Mouse (Mus musculus) kidney, embryonic 14.5 days (tissue): Measurements from ENCODE around the gene Elof1. TPM values are rescaled to one million over a fixed set of nuclear protein-coding genes. Genes with fewer than 3 reads are reported as not detected.
"Not testable (repeated sequence)": the region's sequence is repeated elsewhere in the genome, so short reads cannot be mapped to it uniquely, and the experiment has no call there.

Source experiments
- ATAC-seq: fragments of 200-750 bp; cut with Nextera tagmentation; 2 replicates; pipeline ENCODE4 v1.8.0; 2017; ENCODE audit warnings: moderate number of reproducible peaks, mild to moderate bottlenecking, moderate TSS enrichment, moderate library complexity; ENCODE audit not compliant: low FRiP score, low TSS enrichment
- H3K27ac ChIP-seq: fragments of 300-500 bp; sonication (generic); 2 replicates; pipeline ENCODE4 v1.5.1; 2014; ENCODE audit warnings: low read depth, mild to moderate bottlenecking, low read length, moderate library complexity, mixed read lengths
- H3K27me3 ChIP-seq: fragments of 300-500 bp; sonication (generic); 2 replicates; pipeline ENCODE4 v1.6.1; 2014; ENCODE audit warnings: mild to moderate bottlenecking, low read length; ENCODE audit not compliant: control insufficient read depth, insufficient read depth
- H3K36me3 ChIP-seq: fragments of 300-500 bp; sonication (generic); 2 replicates; pipeline ENCODE4 v1.6.1; 2014; ENCODE audit warnings: low read length, mixed read lengths; ENCODE audit not compliant: control insufficient read depth, insufficient read depth
- H3K4me1 ChIP-seq: fragments of 300-500 bp; sonication (generic); 2 replicates; pipeline ENCODE4 v1.6.1; 2014; ENCODE audit warnings: low read length, mixed read lengths; ENCODE audit not compliant: control insufficient read depth, insufficient read depth
- H3K4me2 ChIP-seq: fragments of 300-500 bp; sonication (generic); replicated peaks from 2 replicates; pipeline ENCODE4 v1.6.1; 2014; ENCODE audit warnings: low read depth, mild to moderate bottlenecking, low read length
- H3K4me3 ChIP-seq: fragments of 300-500 bp; sonication (generic); 2 replicates; pipeline ENCODE4 v1.5.1; 2014; ENCODE audit warnings: mild to moderate bottlenecking, low read length
- H3K9ac ChIP-seq: fragments of 300-500 bp; sonication (generic); 2 replicates; pipeline ENCODE4 v1.6.1; 2014; ENCODE audit warnings: low read depth, mild to moderate bottlenecking, low read length, moderate library complexity
- H3K9me3 ChIP-seq: fragments of 300-500 bp; sonication (generic); 2 replicates; pipeline ENCODE4 v1.6.1; 2016; ENCODE audit warnings: low read length; ENCODE audit not compliant: control insufficient read depth
- WGBS: fragments of 180-500 bp; shearing (Covaris S2); extraction: QIAGEN DNeasy Blood & Tissue Kit; methylation state at CpG from one replicate; pipeline ENCODE4 v1.1.7; 2014; 5-methylcytosine and 5-hydroxymethylcytosine counted together
- polyA plus RNA-seq: library from polyadenylated mRNA; unstranded; fragments of >200 nt; fragmentation: Nextera tagmentation; extraction: Ambion mirVana; gene quantifications from 2 replicates; pipeline ENCODE4 v1.2.1, GENCODE M21; 2014

The Elof1 gene
- polyA plus RNA-seq, 1 experiment from 2014 or later, result 216 TPM

- under 1% methylated on average over 48 of the region's 48 CpGs for whole genome bisulfite sequencing
- peak within 1 kb of the TSS; percentile 85 for H3K27ac ChIP-seq
Observed at GRCm38 (mm10) chr9:22085022-22085834, 31.7 kb downstream of the Elof1 start, which contains the start of gene Ecsit. Ecsit (minus strand) TSS chr9:22085438.

GRCm38 (mm10) chr9:22084667-22085021, 32.3 kb downstream of the Elof1 start:
- H3K4me2 ChIP-seq, result peak overlapping the region; percentile 71
- 38% methylated on average over 4 of the region's 4 CpGs for WGBS
- peak overlapping the region; percentile 82 for H3K4me3 ChIP-seq
- H3K36me3 ChIP-seq, result peaks cover 5% of the 10 kb centered on the region; the same call in 1 of the 2 replicates
- peaks cover 9% of the 10 kb centered on the region; the same call in 1 of the 2 replicates for H3K4me1 ChIP-seq
- H3K27ac ChIP-seq, result no peak overlapping the region
- no peaks in the 10 kb centered on the region for H3K27me3 ChIP-seq
- ATAC-seq, result no peak
- H3K9ac ChIP-seq, result peak overlapping the region; percentile 72
- H3K9me3 ChIP-seq, result no peaks in the 10 kb centered on the region

More at GRCm38 (mm10) chr9:22085022-22085834, 31.7 kb downstream of the Elof1 start, which contains the start of gene Ecsit:
- peak within 1 kb of the TSS; percentile 72 for H3K9ac ChIP-seq
- peak within 1 kb of the TSS; percentile 82 for H3K4me3 ChIP-seq
- peaks cover 4% of the 10 kb centered on the region; the same call in 1 of the 2 replicates for H3K36me3 ChIP-seq
- H3K4me2 ChIP-seq, result peak within 1 kb of the TSS; percentile 71
- H3K27me3 ChIP-seq, result no peaks in the 10 kb centered on the region
- no peaks in the 10 kb centered on the region for H3K9me3 ChIP-seq
- H3K4me1 ChIP-seq, result peaks cover 9% of the 10 kb centered on the region; the same call in 1 of the 2 replicates
- peak; percentile 97 for ATAC-seq

- Histone ChIP-seq H3K4me3 (no peak overlapping the region), H3K27ac (no peak overlapping the region), H3K4me2 (no peak overlapping the region), H3K36me3 (peaks cover 46% of the 10 kb centered on the region), H3K9me3 (no peaks in the 10 kb centered on the region), H3K27me3 (no peaks in the 10 kb centered on the region), H3K4me1 (no peaks in the 10 kb centered on the region), H3K9ac (no peak overlapping the region)
- 92% methylated on average over 23 of the region's 23 CpGs for WGBS
- no peak for ATAC-seq
Observed at GRCm38 (mm10) chr9:22076223-22076622, 40.7 kb downstream of the Elof1 start.

- H3K4me1 ChIP-seq, H3K27ac ChIP-seq, H3K4me2 ChIP-seq, ATAC-seq, H3K9me3 ChIP-seq, H3K9ac ChIP-seq, H3K4me3 ChIP-seq, H3K27me3 ChIP-seq: not testable (repeated sequence)
- H3K36me3 ChIP-seq, result peaks cover 46% of the 10 kb centered on the region
- WGBS, result 75% methylated on average over 5 of the region's 5 CpGs
Observed at GRCm38 (mm10) chr9:22075778-22076177, 41.2 kb downstream of the Elof1 start.

GRCm38 (mm10) chr9:22072276-22072675, 44.7 kb downstream of the Elof1 start:
- Histone ChIP-seq H3K4me2 (no peak overlapping the region), H3K27ac (no peak overlapping the region), H3K4me3 (no peak overlapping the region), H3K9me3 (no peaks in the 10 kb centered on the region), H3K9ac (no peak overlapping the region), H3K27me3 (no peaks in the 10 kb centered on the region), H3K36me3 (peaks cover 44% of the 10 kb centered on the region), H3K4me1 (0 out of 2 replicates have a peak, but pooled peaks cover 6% of the 10 kb centered on the region)
- ATAC-seq, result no peak
- WGBS, result 94% methylated on average over 4 of the region's 4 CpGs

GRCm38 (mm10) chr9:22070791-22071573, 46.0 kb downstream of the Elof1 start, which contains the start of the genes Gm49318 and Zfp653:
Gm49318 (minus strand) TSS chr9:22071259.
Zfp653 (minus strand) TSS chr9:22071376.
- Histone ChIP-seq H3K36me3 (peaks cover 39% of the 10 kb centered on the region), H3K4me3 (peak within 1 kb of the TSS; percentile 82), H3K9me3 (no peaks in the 10 kb centered on the region), H3K9ac (peak within 1 kb of the TSS; percentile 93), H3K4me1 (0 out of 2 replicates have a peak, but pooled peaks cover 6% of the 10 kb centered on the region), H3K27me3 (no peaks in the 10 kb centered on the region), H3K27ac (peak within 1 kb of the TSS; percentile 96), H3K4me2 (peak within 1 kb of the TSS; percentile 43)
- under 1% methylated on average over 86 of the region's 87 CpGs for whole genome bisulfite sequencing
- peak; percentile 98 for ATAC-seq

- H3K9ac ChIP-seq, result peak overlapping the region; percentile 93; the same call in 1 of the 2 replicates
- no peak overlapping the region for H3K27ac ChIP-seq
- no peaks in the 10 kb centered on the region for H3K9me3 ChIP-seq
- H3K4me3 ChIP-seq, result peak overlapping the region; percentile 82
- H3K27me3 ChIP-seq, result no peaks in the 10 kb centered on the region
- H3K36me3 ChIP-seq, result peaks cover 49% of the 10 kb centered on the region
- 0 out of 2 replicates have a peak, but pooled peaks cover 6% of the 10 kb centered on the region for H3K4me1 ChIP-seq
- WGBS, result 64% methylated on average over 4 of the region's 4 CpGs
- peak overlapping the region; percentile 43 for H3K4me2 ChIP-seq
- peak; percentile 2 for ATAC-seq
Observed at GRCm38 (mm10) chr9:22069881-22070553, 47.0 kb downstream of the Elof1 start.

GRCm38 (mm10) chr9:22067195-22067594, 49.8 kb downstream of the Elof1 start:
- Histone ChIP-seq H3K27me3 (no peaks in the 10 kb centered on the region), H3K4me3 (no peak overlapping the region), H3K36me3 (peaks cover 50% of the 10 kb centered on the region), H3K9ac (no peak overlapping the region), H3K27ac (no peak overlapping the region), H3K9me3 (no peaks in the 10 kb centered on the region), H3K4me2 (no peak overlapping the region), H3K4me1 (0 out of 2 replicates have a peak, but pooled peaks cover 6% of the 10 kb centered on the region)
- ATAC-seq, result no peak
- WGBS, result 84% methylated on average over 5 of the region's 5 CpGs
